Mouse (Mus musculus): ENCODE results near the gene Hs6st2. TPM values are rescaled to one million over a fixed set of nuclear protein-coding genes. Genes with fewer than 3 reads are reported as not detected.

Gene Hs6st2
- polyA plus RNA-seq (2012), result not detected in 2 replicates

- Histone ChIP-seq H3K4me1 (ENCODE audit: control insufficient read depth) (peaks cover 10% of the 10 kb centered on the region), H3K4me3 (replicated peaks) (no peak within 1 kb of the TSS), H3K27me3 (ENCODE audit: control insufficient read depth) (peaks cover 53% of the 10 kb centered on the region), H3K9me3 (ENCODE audit: control insufficient read depth, low read length) (peaks cover 20% of the 10 kb centered on the region), H3K36me3 (ENCODE audit: control insufficient read depth) (no peaks in the 10 kb centered on the region)
- TF ChIP-seq TAL1 (IDR thresholded peaks at IDR 0.05; ENCODE audit: low read length) (no peak), GATA1 (IDR thresholded peaks at IDR 0.05; ENCODE audit: low read length) (no peak)
Measured at GRCm38 (mm10) chrX:51681756-51682155, at the start of gene Hs6st2. Gene Hs6st2, minus strand, starts transcription at chrX:51681856.

- Histone ChIP-seq H3K36me3 (ENCODE audit: control insufficient read depth) (no peaks in the 10 kb centered on the region), H3K27me3 (ENCODE audit: control insufficient read depth) (no peaks in the 10 kb centered on the region)
- no peak for TF ChIP-seq GATA1 (IDR thresholded peaks at IDR 0.05; ENCODE audit: low read length)
- TF ChIP-seq TAL1 (IDR thresholded peaks at IDR 0.05; ENCODE audit: low read length), result no peak
Measured at GRCm38 (mm10) chrX:51714086-51714745, 32.6 kb upstream of the Hs6st2 start.

GRCm38 (mm10) chrX:51712996-51713395, 31.3 kb upstream of the Hs6st2 start:
- Histone ChIP-seq H3K27me3 (ENCODE audit: control insufficient read depth) (no peaks in the 10 kb centered on the region), H3K4me3 (replicated peaks) (no peak overlapping the region), H3K4me1 (ENCODE audit: control insufficient read depth) (no peaks in the 10 kb centered on the region), H3K9me3 (ENCODE audit: control insufficient read depth, low read length) (no peaks in the 10 kb centered on the region), H3K36me3 (ENCODE audit: control insufficient read depth) (no peaks in the 10 kb centered on the region)
- TF ChIP-seq TAL1 (IDR thresholded peaks at IDR 0.05; ENCODE audit: low read length) (no peak), GATA1 (IDR thresholded peaks at IDR 0.05; ENCODE audit: low read length) (no peak)

More at GRCm38 (mm10) chrX:51714086-51714745, 32.6 kb upstream of the Hs6st2 start:
- Histone ChIP-seq H3K4me1 (ENCODE audit: control insufficient read depth) (no peaks in the 10 kb centered on the region), H3K4me3 (replicated peaks) (no peak overlapping the region), H3K9me3 (ENCODE audit: control insufficient read depth, low read length) (no peaks in the 10 kb centered on the region)

GRCm38 (mm10) chrX:51702823-51703222, 21.2 kb upstream of the Hs6st2 start:
- TF ChIP-seq TAL1 (IDR thresholded peaks at IDR 0.05; ENCODE audit: low read length) (no peak), GATA1 (IDR thresholded peaks at IDR 0.05; ENCODE audit: low read length) (no peak)
- H3K36me3 ChIP-seq (ENCODE audit: control insufficient read depth), result no peaks in the 10 kb centered on the region
- H3K4me3 ChIP-seq (replicated peaks), result no peak overlapping the region
- H3K27me3 ChIP-seq (ENCODE audit: control insufficient read depth), result peaks cover 6% of the 10 kb centered on the region
- H3K9me3 ChIP-seq (ENCODE audit: control insufficient read depth, low read length), result no peaks in the 10 kb centered on the region
- H3K4me1 ChIP-seq (ENCODE audit: control insufficient read depth), result no peaks in the 10 kb centered on the region

GRCm38 (mm10) chrX:51699079-51699478, 17.4 kb upstream of the Hs6st2 start:
- TF ChIP-seq TAL1 (IDR thresholded peaks at IDR 0.05; ENCODE audit: low read length), result no peak
- no peak for TF ChIP-seq GATA1 (IDR thresholded peaks at IDR 0.05; ENCODE audit: low read length)
- no peaks in the 10 kb centered on the region for H3K36me3 ChIP-seq (ENCODE audit: control insufficient read depth)
- no peak overlapping the region for H3K4me3 ChIP-seq (replicated peaks)
- no peaks in the 10 kb centered on the region for H3K9me3 ChIP-seq (ENCODE audit: control insufficient read depth, low read length)
- no peaks in the 10 kb centered on the region for H3K4me1 ChIP-seq (ENCODE audit: control insufficient read depth)
- H3K27me3 ChIP-seq (ENCODE audit: control insufficient read depth), result peaks cover 8% of the 10 kb centered on the region

- no peak overlapping the region for H3K4me3 ChIP-seq (replicated peaks)
- peaks cover 18% of the 10 kb centered on the region for H3K27me3 ChIP-seq (ENCODE audit: control insufficient read depth)
- TF ChIP-seq GATA1 (IDR thresholded peaks at IDR 0.05; ENCODE audit: low read length), result no peak
- no peak for TF ChIP-seq TAL1 (IDR thresholded peaks at IDR 0.05; ENCODE audit: low read length)
- no peaks in the 10 kb centered on the region for H3K36me3 ChIP-seq (ENCODE audit: control insufficient read depth)
- peaks cover 10% of the 10 kb centered on the region for H3K4me1 ChIP-seq (ENCODE audit: control insufficient read depth)
- peaks cover under 1% of the 10 kb centered on the region; the same call in 1 of the 2 replicates for H3K9me3 ChIP-seq (ENCODE audit: control insufficient read depth, low read length)
Measured at GRCm38 (mm10) chrX:51686048-51686949, 4.6 kb upstream of the Hs6st2 start.

- H3K9me3 ChIP-seq (ENCODE audit: control insufficient read depth, low read length), result peaks cover 19% of the 10 kb centered on the region
- H3K4me3 ChIP-seq (replicated peaks), result no peak overlapping the region
- no peak for TF ChIP-seq TAL1 (IDR thresholded peaks at IDR 0.05; ENCODE audit: low read length)
- TF ChIP-seq GATA1 (IDR thresholded peaks at IDR 0.05; ENCODE audit: low read length), result no peak
- H3K4me1 ChIP-seq (ENCODE audit: control insufficient read depth), result peaks cover 10% of the 10 kb centered on the region
- H3K27me3 ChIP-seq (ENCODE audit: control insufficient read depth), result peaks cover 36% of the 10 kb centered on the region
- no peaks in the 10 kb centered on the region for H3K36me3 ChIP-seq (ENCODE audit: control insufficient read depth)
Measured at GRCm38 (mm10) chrX:51684336-51685056, 2.8 kb upstream of the Hs6st2 start.

- TF ChIP-seq TAL1 (IDR thresholded peaks at IDR 0.05; ENCODE audit: low read length), result no peak
- TF ChIP-seq GATA1 (IDR thresholded peaks at IDR 0.05; ENCODE audit: low read length), result no peak
- Histone ChIP-seq H3K4me1 (ENCODE audit: control insufficient read depth) (peaks cover 4% of the 10 kb centered on the region), H3K9me3 (ENCODE audit: control insufficient read depth, low read length) (peaks cover 20% of the 10 kb centered on the region), H3K4me3 (replicated peaks) (no peak overlapping the region), H3K36me3 (ENCODE audit: control insufficient read depth) (no peaks in the 10 kb centered on the region), H3K27me3 (ENCODE audit: control insufficient read depth) (peaks cover 53% of the 10 kb centered on the region)
Measured at GRCm38 (mm10) chrX:51681170-51681667, 437 bp downstream of the Hs6st2 start.

Data from erythroblast, embryonic 14.5 days (primary cell).